Mouse (Mus musculus): ENCODE data around the gene Rab5if. TPM values are rescaled to one million over a fixed set of nuclear protein-coding genes. Genes with fewer than 3 reads are reported as not detected.
"Not testable (repeated sequence)": the region's sequence is repeated elsewhere in the genome, so short reads cannot be mapped to it uniquely, and the experiment has no call there.

Gene Rab5if
- polyA plus RNA-seq, 1 experiment, result 34.8 TPM

GRCm38 (mm10) chr2:156896384-156896914 lies 33.5 kb downstream of the Rab5if start:
- Histone ChIP-seq H3K4me1 (ENCODE audit: control insufficient read depth, insufficient read depth, insufficient read length) (no peaks in the 10 kb centered on the region), H3K27me3 (ENCODE audit: control insufficient read depth, insufficient read depth, low read length) (no peaks in the 10 kb centered on the region), H3K4me3 (ENCODE audit: extremely low read depth, insufficient read depth, insufficient read length) (no peak overlapping the region), H3K36me3 (ENCODE audit: control insufficient read depth, insufficient read depth, low read length) (no peaks in the 10 kb centered on the region), H3K27ac (ENCODE audit: insufficient read depth, low read length) (no peak overlapping the region)
- 65% methylated on average over 9 of the region's 9 CpGs for WGBS
- no peak for DNase-seq (ENCODE audit: low read depth in 1 of 2, low spot score in 2 of 2)
- TF ChIP-seq CTCF (IDR thresholded peaks at IDR 0.05; ENCODE audit: extremely low read depth, insufficient read depth, insufficient read length, insufficient replicate concordance), result no peak
- no peak for TF ChIP-seq POLR2A (IDR thresholded peaks at IDR 0.05; ENCODE audit: low read depth, low read length)

GRCm38 (mm10) chr2:156897034-156897433 lies 34.1 kb downstream of the Rab5if start:
- no peaks in the 10 kb centered on the region for H3K36me3 ChIP-seq (ENCODE audit: control insufficient read depth, insufficient read depth, low read length)
- no peak overlapping the region for H3K27ac ChIP-seq (ENCODE audit: insufficient read depth, low read length)
- no peak for DNase-seq (ENCODE audit: low read depth in 1 of 2, low spot score in 2 of 2)
- H3K4me1 ChIP-seq (ENCODE audit: control insufficient read depth, insufficient read depth, insufficient read length), result no peaks in the 10 kb centered on the region
- WGBS, result 87% methylated on average over 9 of the region's 9 CpGs
- no peaks in the 10 kb centered on the region for H3K27me3 ChIP-seq (ENCODE audit: control insufficient read depth, insufficient read depth, low read length)
- TF ChIP-seq POLR2A (IDR thresholded peaks at IDR 0.05; ENCODE audit: low read depth, low read length), result no peak
- no peak for TF ChIP-seq CTCF (IDR thresholded peaks at IDR 0.05; ENCODE audit: extremely low read depth, insufficient read depth, insufficient read length, insufficient replicate concordance)
- H3K4me3 ChIP-seq (ENCODE audit: extremely low read depth, insufficient read depth, insufficient read length), result no peak overlapping the region

GRCm38 (mm10) chr2:156898374-156898773 lies 35.4 kb downstream of the Rab5if start:
- Histone ChIP-seq H3K36me3 (ENCODE audit: control insufficient read depth, insufficient read depth, low read length) (no peaks in the 10 kb centered on the region), H3K4me1 (ENCODE audit: control insufficient read depth, insufficient read depth, insufficient read length) (no peaks in the 10 kb centered on the region), H3K27ac (ENCODE audit: insufficient read depth, low read length) (no peak overlapping the region), H3K27me3 (ENCODE audit: control insufficient read depth, insufficient read depth, low read length) (no peaks in the 10 kb centered on the region), H3K4me3 (ENCODE audit: extremely low read depth, insufficient read depth, insufficient read length) (no peak overlapping the region)
- TF ChIP-seq POLR2A (IDR thresholded peaks at IDR 0.05; ENCODE audit: low read depth, low read length), result no peak
- TF ChIP-seq CTCF (IDR thresholded peaks at IDR 0.05; ENCODE audit: extremely low read depth, insufficient read depth, insufficient read length, insufficient replicate concordance), result no peak
- DNase-seq (ENCODE audit: low read depth in 1 of 2, low spot score in 2 of 2), result no peak
- WGBS, result 48% methylated on average over 4 of the region's 4 CpGs

- H3K27me3 ChIP-seq (ENCODE audit: control insufficient read depth, insufficient read depth, low read length), result no peaks in the 10 kb centered on the region
- WGBS, result 87% methylated on average over 4 of the region's 4 CpGs
- no peaks in the 10 kb centered on the region for H3K4me1 ChIP-seq (ENCODE audit: control insufficient read depth, insufficient read depth, insufficient read length)
- DNase-seq (ENCODE audit: low read depth in 1 of 2, low spot score in 2 of 2), result no peak
- H3K36me3 ChIP-seq (ENCODE audit: control insufficient read depth, insufficient read depth, low read length), result no peaks in the 10 kb centered on the region
- no peak for TF ChIP-seq POLR2A (IDR thresholded peaks at IDR 0.05; ENCODE audit: low read depth, low read length)
- no peak for TF ChIP-seq CTCF (IDR thresholded peaks at IDR 0.05; ENCODE audit: extremely low read depth, insufficient read depth, insufficient read length, insufficient replicate concordance)
- no peak overlapping the region for H3K27ac ChIP-seq (ENCODE audit: insufficient read depth, low read length)
- H3K4me3 ChIP-seq (ENCODE audit: extremely low read depth, insufficient read depth, insufficient read length), result no peak overlapping the region
These were observed 36.3 kb downstream of the Rab5if start for GRCm38 (mm10) chr2:156899184-156899583.

GRCm38 (mm10) chr2:156901344-156901743 lies 38.4 kb downstream of the Rab5if start:
- DNase-seq (ENCODE audit: low read depth in 1 of 2, low spot score in 2 of 2), result no peak
- no peak for TF ChIP-seq POLR2A (IDR thresholded peaks at IDR 0.05; ENCODE audit: low read depth, low read length)
- no peak for TF ChIP-seq CTCF (IDR thresholded peaks at IDR 0.05; ENCODE audit: extremely low read depth, insufficient read depth, insufficient read length, insufficient replicate concordance)
- H3K36me3 ChIP-seq (ENCODE audit: control insufficient read depth, insufficient read depth, low read length), result no peaks in the 10 kb centered on the region
- no peaks in the 10 kb centered on the region for H3K27me3 ChIP-seq (ENCODE audit: control insufficient read depth, insufficient read depth, low read length)
- H3K27ac ChIP-seq (ENCODE audit: insufficient read depth, low read length), result no peak overlapping the region
- WGBS, result 97% methylated on average over 2 of the region's 2 CpGs
- no peaks in the 10 kb centered on the region for H3K4me1 ChIP-seq (ENCODE audit: control insufficient read depth, insufficient read depth, insufficient read length)
- no peak overlapping the region for H3K4me3 ChIP-seq (ENCODE audit: extremely low read depth, insufficient read depth, insufficient read length)

GRCm38 (mm10) chr2:156901883-156902282 lies 39.0 kb downstream of the Rab5if start:
- WGBS, result 79% methylated on average over 6 of the region's 6 CpGs
- Histone ChIP-seq H3K27ac (ENCODE audit: insufficient read depth, low read length) (no peak overlapping the region), H3K27me3 (ENCODE audit: control insufficient read depth, insufficient read depth, low read length) (no peaks in the 10 kb centered on the region), H3K4me1 (ENCODE audit: control insufficient read depth, insufficient read depth, insufficient read length) (no peaks in the 10 kb centered on the region), H3K36me3 (ENCODE audit: control insufficient read depth, insufficient read depth, low read length) (no peaks in the 10 kb centered on the region), H3K4me3 (ENCODE audit: extremely low read depth, insufficient read depth, insufficient read length) (no peak overlapping the region)
- TF ChIP-seq POLR2A (IDR thresholded peaks at IDR 0.05; ENCODE audit: low read depth, low read length) (no peak), CTCF (IDR thresholded peaks at IDR 0.05; ENCODE audit: extremely low read depth, insufficient read depth, insufficient read length, insufficient replicate concordance) (no peak)
- no peak for DNase-seq (ENCODE audit: low read depth in 1 of 2, low spot score in 2 of 2)

- not testable (repeated sequence) for H3K4me3 ChIP-seq (ENCODE audit: extremely low read depth, insufficient read depth, insufficient read length); H3K4me1 ChIP-seq (ENCODE audit: control insufficient read depth, insufficient read depth, insufficient read length); H3K27me3 ChIP-seq (ENCODE audit: control insufficient read depth, insufficient read depth, low read length); H3K27ac ChIP-seq (ENCODE audit: insufficient read depth, low read length); H3K36me3 ChIP-seq (ENCODE audit: control insufficient read depth, insufficient read depth, low read length); DNase-seq (ENCODE audit: low read depth in 1 of 2, low spot score in 2 of 2)
- 87% methylated on average over 4 of the region's 4 CpGs for WGBS
These were observed 39.5 kb downstream of the Rab5if start for GRCm38 (mm10) chr2:156902411-156902810.

Measured in spleen, adult 2 months (tissue).